Mouse (Mus musculus) CH12.LX (cell line): Measurements from ENCODE around the gene Socs3.

Source experiments
- CTCF ChIP-seq, 2 experiments: IDR thresholded peaks in 1 of 2; conservative IDR thresholded peaks in 1 of 2; 2 replicates each; pipeline ENCODE4 v1.5.1; 2011 to 2012; ENCODE audit warnings: low read depth in 2 of 2, low read length in 2 of 2, improper control_type of control experiment in 1 of 2, inconsistent platforms in 1 of 2, mild to moderate bottlenecking in 1 of 2, moderate library complexity in 1 of 2
- HCFC1 ChIP-seq: IDR thresholded peaks from 2 replicates; pipeline ENCODE4 v1.6.1; 2012; ENCODE audit warnings: low read depth, mild to moderate bottlenecking, inconsistent platforms, low read length, improper control_type of control experiment
- RCOR1 ChIP-seq: conservative IDR thresholded peaks from 2 replicates; pipeline ENCODE4 v1.6.1; 2012; ENCODE audit warnings: low read depth, mild to moderate bottlenecking, inconsistent platforms, low read length, improper control_type of control experiment
- ZC3H11A ChIP-seq: IDR thresholded peaks from 2 replicates; pipeline ENCODE4 v1.6.1; 2012; ENCODE audit warnings: low read depth, mild to moderate bottlenecking, inconsistent platforms, low read length, improper control_type of control experiment
- ZNF384 ChIP-seq: IDR thresholded peaks from 2 replicates; pipeline ENCODE4 v1.6.1; 2012; ENCODE audit warnings: low read depth, low read length, improper control_type of control experiment, inconsistent platforms

DNA sequence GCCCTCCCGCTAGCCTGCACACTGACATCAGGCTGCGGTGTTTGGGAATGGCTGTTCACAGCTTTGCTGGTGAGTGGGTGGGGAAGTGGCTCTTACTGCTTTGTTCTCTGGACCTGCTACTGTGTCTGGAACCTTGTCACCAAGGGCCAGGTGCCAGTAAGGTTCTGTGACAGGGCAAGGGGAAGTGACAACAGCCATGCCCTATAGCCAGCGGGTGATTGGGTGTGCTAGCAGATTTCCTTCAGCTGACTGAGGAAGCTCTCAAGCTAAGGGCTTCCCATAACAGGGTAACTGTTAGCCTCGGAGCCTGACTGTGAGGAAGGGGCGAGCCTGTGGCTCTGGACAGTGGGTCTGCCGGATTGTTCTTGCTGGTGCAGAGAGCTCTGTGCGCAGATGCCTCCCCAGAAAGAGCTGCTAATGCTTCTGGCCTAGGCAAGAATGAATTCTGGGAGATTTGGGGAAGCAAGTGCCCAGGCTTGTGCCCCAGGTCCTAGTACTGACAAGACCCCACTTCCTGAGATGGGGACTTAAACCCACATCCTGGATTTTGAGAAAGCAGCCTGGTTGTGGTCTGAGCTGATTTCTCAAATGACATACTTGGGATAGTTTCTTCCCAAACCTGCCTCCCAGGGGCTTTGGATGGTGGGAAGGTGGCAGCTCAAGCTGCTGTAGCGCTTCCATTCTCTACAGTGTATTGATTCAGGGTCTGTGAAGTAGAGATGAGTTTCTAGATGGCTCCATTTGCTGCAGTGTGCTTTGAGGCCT is 45.7 kb upstream of the Socs3 start:
- TF ChIP-seq CTCF (conservative IDR thresholded peaks at IDR 0.05 in 1 of 2, IDR thresholded peaks at IDR 0.05 in 1 of 2; ENCODE audit: low read depth in 2 of 2, low read length in 2 of 2) (no peak), RCOR1 (no peak), ZNF384 (no peak), ZC3H11A (no peak), HCFC1 (no peak)
